24 mouse cellular contexts compared by ENCODE assay signal in the genomic region with DNA sequence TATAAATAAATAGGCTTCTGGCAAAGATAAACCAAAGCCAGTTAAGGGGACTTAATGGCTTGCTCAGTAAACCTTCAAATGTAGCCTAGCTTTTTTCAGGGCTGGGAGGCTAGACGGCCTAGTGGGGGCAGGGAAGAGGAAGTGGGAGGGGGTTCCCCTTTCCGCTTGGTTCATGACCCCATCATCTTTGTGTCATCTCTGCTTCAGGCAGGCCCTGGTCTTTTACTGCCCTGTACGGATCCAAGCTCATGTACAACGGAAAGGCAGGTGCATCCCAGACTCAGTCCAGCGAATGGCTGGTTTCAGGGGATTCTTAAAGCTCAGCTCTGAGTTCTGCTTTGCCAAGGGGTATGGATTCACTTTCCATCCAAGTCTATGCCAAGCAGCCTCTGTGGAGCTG. TPM values are rescaled to one million over a fixed set of nuclear protein-coding genes. Genes with fewer than 3 reads are reported as not detected.
DNase-seq lines count a peak whose midpoint lies in the region; ATAC-seq lines count a peak whose summit lies in the region.
"Had no signal": no experiment of that assay in that cellular context is flagged by ENCODE, and none has a peak within 500 bp of the region (broad histone marks: within the 10 kb centered on the region; RNA-seq: fewer than 3 reads in every experiment).

No protein-coding gene starts in this region.

- ATAC-seq in megakaryocyte progenitor cell, adult 5-6 weeks (replicated peaks; ENCODE audit: poor library complexity) = peak; percentile 42
- ATAC-seq: activated CD4-positive, CD25-positive, alpha-beta regulatory T cell, adult 4 months; forebrain, embryonic 16.5 days; Patski had no signal

- H3K27me3 ChIP-seq in hindbrain, embryonic 10.5 days (ENCODE audit: insufficient read depth, poor library complexity, severe bottlenecking) = peaks cover 14% of the 10 kb centered on the region; the same call in 1 of the 2 replicates
- H3K27me3 ChIP-seq: CH12.LX, Patski had no signal

- H3K4me1 ChIP-seq in hindbrain, embryonic 10.5 days (replicated peaks) = peaks cover 12% of the 10 kb centered on the region

- intact Hi-C loops in heart, postnatal 36 days (cut with DNase I) = no loop called here

- H3K9me3 ChIP-seq in hindbrain, embryonic 10.5 days = no peaks in the 10 kb centered on the region
- H3K9me3 ChIP-seq: embryonic facial prominence, embryonic 13.5 days; forebrain, embryonic 12.5 days; heart, embryonic 10.5 days had no signal

- H3K4me3 ChIP-seq in hindbrain, embryonic 10.5 days = no peak overlapping the region
- H3K4me3 ChIP-seq: embryonic facial prominence, embryonic 13.5 days; forebrain, embryonic 12.5 days; gastrocnemius, adult 2 months; heart, embryonic 10.5 days had no signal

- DNase-seq in heart, adult 11 months = peak; percentile 79
- no peak for DNase-seq in heart, postnatal 36 days
- peak; percentile 9 to 12 for DNase-seq in spleen, postnatal 36 days (ENCODE audit: low spot score in 2 of 2)
- DNase-seq in spleen, postnatal 4 days (ENCODE audit: low spot score in 2 of 2) = no peak
- DNase-seq in yolk sac, embryonic 10.5 days (ENCODE audit: low spot score) = no peak
- DNase-seq in urinary bladder, postnatal 36 days (ENCODE audit: low spot score in 2 of 2) = no peak
- DNase-seq in hindbrain, embryonic 10.5 days (ENCODE audit: low spot score) = no peak
- DNase-seq: adrenal gland, postnatal 25 days; cerebellum, adult 11 months; cerebellum, adult 9-10 months; cerebellum, postnatal 25 days; gastrocnemius, adult 2 months; gastrocnemius, postnatal 25 days; heart, adult 18-20 months; heart, postnatal 10 days had no signal

- H3K36me3 ChIP-seq in hindbrain, embryonic 10.5 days = no peaks in the 10 kb centered on the region
- H3K36me3 ChIP-seq: embryonic facial prominence, embryonic 13.5 days; forebrain, embryonic 12.5 days; heart, embryonic 10.5 days had no signal

- no peak overlapping the region for H3K27ac ChIP-seq in hindbrain, embryonic 10.5 days
- H3K27ac ChIP-seq: embryonic facial prominence, embryonic 13.5 days; forebrain, embryonic 12.5 days; gastrocnemius, adult 2 months; heart, embryonic 10.5 days; hindbrain, embryonic 14.5 days had no signal

- 81% methylated on average over 5 of the region's 5 CpGs for WGBS in hindbrain, embryonic 10.5 days

RNA-seq across cellular contexts. Expression of gene Mmp2, which starts 4.7 kb away (rescaled TPM):
- total RNA-seq in heart, postnatal 36 days (2021) = 10 to 100 TPM; 86.1 to 91.7 TPM
- 0.59 and 0.79 TPM in 2 replicates for total RNA-seq in megakaryocyte progenitor cell, adult 5-6 weeks (2015)
- total RNA-seq in megakaryocyte progenitor cell, adult 5-6 weeks (2017) = 0.37 and 1.6 TPM in 2 replicates
- polyA plus RNA-seq in hindbrain, embryonic 10.5 days (2016; fragmentation: Nextera tagmentation; extraction: Ambion mirVana) = 60.8 and 71.4 TPM in 2 replicates
- total RNA-seq: CH12.LX had no signal

RNA-seq across cellular contexts. Expression of gene Lpcat2, which starts 32.8 kb away (rescaled TPM):
- 1 to 10 TPM; 1.2 to 1.6 TPM for total RNA-seq in heart, postnatal 36 days (2021)
- 12.9 and 16.5 TPM in 2 replicates for total RNA-seq in megakaryocyte progenitor cell, adult 5-6 weeks (2015)
- 10.0 and 12.0 TPM in 2 replicates for total RNA-seq in megakaryocyte progenitor cell, adult 5-6 weeks (2017)
- 3.4 and 4.3 TPM in 2 replicates for polyA plus RNA-seq in hindbrain, embryonic 10.5 days (2016; fragmentation: Nextera tagmentation; extraction: Ambion mirVana)
- total RNA-seq: CH12.LX had no signal

Comparison
In these comparisons a context has a peak if more than half of its experiments do, and no peak if none do; other contexts are left out.
1. DNase-seq: peak in heart, adult 11 months (single experiment) and spleen, postnatal 36 days (2 of 2); none in heart, postnatal 36 days (0 of 2), spleen, postnatal 4 days (0 of 2), yolk sac, embryonic 10.5 days (single experiment), urinary bladder, postnatal 36 days (0 of 2) and hindbrain, embryonic 10.5 days (single experiment).
2. RNA of gene Mmp2, which starts 4.7 kb away (total RNA-seq): 86.1 to 91.7 TPM in heart, postnatal 36 days; 0.37 to 1.6 TPM in megakaryocyte progenitor cell, adult 5-6 weeks; every median in the first group is over 10 times any median in the second.
3. RNA of gene Lpcat2, which starts 32.8 kb away (total RNA-seq): 10.0 to 16.5 TPM in megakaryocyte progenitor cell, adult 5-6 weeks; 1.2 to 1.6 TPM in heart, postnatal 36 days; every median in the first group is over 4 times any median in the second.